Mouse (Mus musculus): ENCODE measurements at regions not wholly inside any gene's neighbourhood (a gene's known extent, or its start where the extent isn't known, plus 50 kb on each side); places are given as distances from the start of the nearest gene placed in this dataset.

DNA sequence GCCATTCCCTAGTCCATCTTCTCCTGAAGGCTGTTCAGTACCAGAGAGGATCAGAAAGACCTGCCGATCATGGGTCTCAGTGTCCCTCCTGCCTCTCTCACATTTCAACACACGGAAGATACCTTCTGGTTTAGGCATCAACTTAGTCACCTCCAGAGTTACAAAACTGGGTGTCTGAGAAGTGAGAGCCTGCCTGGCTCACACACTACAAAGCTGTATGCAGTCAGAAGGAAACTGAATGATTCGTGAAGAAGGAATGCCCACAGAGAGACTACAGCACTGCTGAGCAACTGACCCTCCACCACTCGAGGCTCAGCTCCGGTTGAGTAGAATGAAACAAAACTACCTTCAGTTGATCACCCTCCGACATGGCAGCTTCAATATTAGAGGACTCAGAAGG, 147.9 kb downstream of the Gm12728 start:
- TF ChIP-seq CHD2 (IDR thresholded peaks at IDR 0.05; ENCODE audit: low read depth, low read length) (no peak), ZNF384 (IDR thresholded peaks at IDR 0.05; ENCODE audit: low read depth, low read length) (no peak)
